Mouse (Mus musculus) testis, postnatal 14 days (tissue): ENCODE measurements around the gene Hypk.
"Not testable (repeated sequence)": the region's sequence is repeated elsewhere in the genome, so short reads cannot be mapped to it uniquely, and the experiment has no call there.

Source experiments
- DNase-seq: peaks from one replicate; pipeline ENCODE4 v3.0.0; 2021; ENCODE audit warnings: low spot score

Gene Hypk

GRCm38 (mm10) chr2:121448136-121448535 lies 5.0 kb upstream of the Hypk start:
- no peak for DNase-seq

GRCm38 (mm10) chr2:121448739-121449535 lies 4.2 kb upstream of the Hypk start, which contains the start of gene Serf2:
Gene Serf2 (plus strand): TSS chr2:121449195.
- peak; percentile 99 for DNase-seq

- DNase-seq: no peak
These were observed 3.5 kb upstream of the Hypk start for GRCm38 (mm10) chr2:121449545-121450011.

GRCm38 (mm10) chr2:121450093-121450492 lies 3.0 kb upstream of the Hypk start:
- no peak for DNase-seq

- no peak for DNase-seq
These were observed 729 bp upstream of the Hypk start for GRCm38 (mm10) chr2:121452361-121452760.

GRCm38 (mm10) chr2:121453917-121454316 lies 827 bp downstream of the Hypk start:
- DNase-seq: no peak

- DNase-seq: no peak
These were observed 2.4 kb downstream of the Hypk start for GRCm38 (mm10) chr2:121455534-121455933.

GRCm38 (mm10) chr2:121456692-121457642 lies 3.9 kb downstream of the Hypk start, which contains the start of gene Serinc4:
Gene Serinc4 (minus strand): TSS chr2:121456781.
- DNase-seq: peak; percentile 85

- no peak for DNase-seq
These were observed 7.0 kb downstream of the Hypk start for GRCm38 (mm10) chr2:121460071-121460470.

GRCm38 (mm10) chr2:121468982-121469381 lies 15.9 kb downstream of the Hypk start:
- not testable (repeated sequence) for DNase-seq

GRCm38 (mm10) chr2:121472783-121473182 lies 19.7 kb downstream of the Hypk start:
- not testable (repeated sequence) for DNase-seq

GRCm38 (mm10) chr2:121473301-121474179 lies 20.4 kb downstream of the Hypk start, which contains the start of gene Mfap1b:
Gene Mfap1b (minus strand): TSS chr2:121474067.
- peak; percentile 84 for DNase-seq

- DNase-seq: no peak
These were observed 21.1 kb downstream of the Hypk start for GRCm38 (mm10) chr2:121474180-121474535.

- DNase-seq: not testable (repeated sequence)
These were observed 22.2 kb downstream of the Hypk start for GRCm38 (mm10) chr2:121475306-121475705.

GRCm38 (mm10) chr2:121477491-121478266 lies 24.6 kb downstream of the Hypk start:
- DNase-seq: no peak

- DNase-seq: no peak
These were observed 27.4 kb downstream of the Hypk start for GRCm38 (mm10) chr2:121480498-121480897.

- DNase-seq: not testable (repeated sequence)
These were observed 27.8 kb downstream of the Hypk start for GRCm38 (mm10) chr2:121480916-121481315.

GRCm38 (mm10) chr2:121483576-121483975 lies 30.5 kb downstream of the Hypk start:
- no peak for DNase-seq

- DNase-seq: not testable (repeated sequence)
These were observed 31.3 kb downstream of the Hypk start for GRCm38 (mm10) chr2:121484403-121484802.

GRCm38 (mm10) chr2:121501550-121501949 lies 48.5 kb downstream of the Hypk start:
- DNase-seq: not testable (repeated sequence)
